Mouse (Mus musculus): Measurements from ENCODE around the gene Tm4sf5. TPM values are rescaled to one million over a fixed set of nuclear protein-coding genes. Genes with fewer than 3 reads are reported as not detected.
"Not testable (repeated sequence)": the region's sequence is repeated elsewhere in the genome, so short reads cannot be mapped to it uniquely, and the experiment has no call there.

The Tm4sf5 gene
- polyA plus RNA-seq, 1 experiment, result 1.8 TPM

DNA sequence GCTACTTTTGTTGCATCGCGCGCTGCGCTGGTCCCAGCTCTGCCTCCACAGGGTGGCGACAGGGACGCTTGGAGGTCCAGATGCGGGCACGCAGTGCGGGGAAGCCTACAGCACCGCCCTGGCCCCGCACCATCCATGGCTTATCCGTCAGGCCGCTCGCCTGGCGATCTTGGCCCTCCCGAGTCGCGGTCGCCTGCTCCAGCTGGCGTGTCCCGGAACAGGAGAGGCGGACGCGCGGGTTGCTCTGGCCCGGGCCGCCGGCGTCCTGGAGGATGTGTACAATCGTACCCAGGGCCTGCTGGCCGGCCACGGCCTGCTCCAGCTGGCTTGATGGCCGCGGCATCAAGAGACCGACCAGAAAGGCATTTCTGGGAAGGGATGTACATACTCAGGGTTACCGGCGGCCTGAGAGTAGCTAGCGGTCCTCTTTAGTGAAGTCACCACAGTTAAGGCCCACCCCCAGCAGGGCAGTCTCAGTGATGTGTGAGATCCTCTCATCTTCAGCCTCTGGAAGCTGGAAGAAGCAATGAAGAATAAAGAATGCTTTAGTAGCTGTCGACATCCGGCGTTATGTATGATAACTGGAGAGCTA, 15.2 kb downstream of the Tm4sf5 start:
- Histone ChIP-seq H3K9me3 (replicated peaks; ENCODE audit: control insufficient read depth, insufficient read depth, low read length, poor library complexity, severe bottlenecking) (no peaks in the 10 kb centered on the region), H3K9ac (ENCODE audit: low read depth, poor library complexity, severe bottlenecking) (peak overlapping the region; percentile 71), H3K27ac (ENCODE audit: insufficient read depth, low read length) (no peak overlapping the region), H3K4me3 (ENCODE audit: low read depth, low read length) (peak overlapping the region; percentile 56), H3K36me3 (ENCODE audit: control insufficient read depth, insufficient read depth, low read length, poor library complexity, severe bottlenecking) (no peaks in the 10 kb centered on the region), H3K27me3 (ENCODE audit: control insufficient read depth, insufficient read depth, low read length, poor library complexity, severe bottlenecking) (no peaks in the 10 kb centered on the region), H3K4me1 (ENCODE audit: control insufficient read depth, insufficient read depth, low read length) (peaks cover 2% of the 10 kb centered on the region)
- no peak for TF ChIP-seq EP300 (IDR thresholded peaks at IDR 0.05; ENCODE audit: insufficient read depth, low read depth, low read length)

DNA sequence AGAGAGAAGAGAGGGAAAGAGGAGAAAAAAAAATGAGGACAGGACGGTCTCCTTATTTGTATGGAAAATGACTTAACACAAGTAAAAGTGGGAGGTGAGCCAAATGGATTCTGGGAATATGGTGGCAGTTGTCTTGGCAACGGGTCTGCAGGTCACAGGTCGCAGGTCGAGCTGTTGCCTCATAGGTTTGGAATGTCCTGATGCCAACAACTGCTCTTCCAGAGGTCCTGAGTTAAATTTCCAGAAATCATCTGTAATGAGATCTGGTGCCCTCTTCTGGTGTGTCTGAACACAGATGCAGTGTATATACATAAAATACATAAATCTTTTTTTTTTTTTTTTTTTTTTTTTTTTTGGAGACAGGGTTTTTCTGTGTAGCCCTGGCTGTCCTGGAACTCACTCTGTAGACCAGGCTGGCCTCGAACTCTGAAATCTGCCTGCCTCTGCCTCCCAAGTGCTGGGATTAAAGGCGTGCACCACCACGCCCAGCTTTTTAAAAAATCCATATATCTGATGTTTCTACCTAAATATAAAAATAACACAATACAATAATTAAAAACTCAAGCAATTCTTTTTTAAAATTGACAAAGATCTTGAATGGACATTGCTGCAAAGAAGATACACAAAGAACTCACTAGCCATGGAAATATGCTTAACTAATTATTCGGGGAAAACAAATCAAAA, 18.4 kb downstream of the Tm4sf5 start:
- not testable (repeated sequence) for H3K9ac ChIP-seq (ENCODE audit: low read depth, poor library complexity, severe bottlenecking); H3K9me3 ChIP-seq (replicated peaks; ENCODE audit: control insufficient read depth, insufficient read depth, low read length, poor library complexity, severe bottlenecking); H3K4me1 ChIP-seq (ENCODE audit: control insufficient read depth, insufficient read depth, low read length); H3K27ac ChIP-seq (ENCODE audit: insufficient read depth, low read length); H3K27me3 ChIP-seq (ENCODE audit: control insufficient read depth, insufficient read depth, low read length, poor library complexity, severe bottlenecking); H3K4me3 ChIP-seq (ENCODE audit: low read depth, low read length)
- H3K36me3 ChIP-seq (ENCODE audit: control insufficient read depth, insufficient read depth, low read length, poor library complexity, severe bottlenecking), result peaks cover 20% of the 10 kb centered on the region

DNA sequence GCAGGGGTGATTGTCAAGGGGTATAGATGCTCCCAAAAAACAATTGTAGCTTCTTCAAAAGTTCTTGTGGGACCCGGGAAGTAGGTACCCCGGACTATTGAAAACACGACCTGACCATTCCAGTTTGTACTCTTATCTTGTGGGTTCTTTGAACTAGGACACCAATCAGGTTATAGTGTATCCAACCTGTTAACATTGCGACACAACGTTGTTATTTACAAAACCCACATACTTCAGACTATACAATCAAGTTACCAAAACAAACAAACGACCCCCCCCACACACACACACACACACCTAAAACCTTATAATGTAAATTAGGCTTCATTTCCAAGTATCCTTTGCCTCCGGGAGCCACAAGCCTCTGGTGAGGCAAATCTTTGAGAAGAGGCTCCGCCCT, 19.7 kb downstream of the Tm4sf5 start:
- Histone ChIP-seq H3K36me3 (ENCODE audit: control insufficient read depth, insufficient read depth, low read length, poor library complexity, severe bottlenecking) (peaks cover 21% of the 10 kb centered on the region), H3K27ac (ENCODE audit: insufficient read depth, low read length) (no peak overlapping the region), H3K27me3 (ENCODE audit: control insufficient read depth, insufficient read depth, low read length, poor library complexity, severe bottlenecking) (no peaks in the 10 kb centered on the region), H3K4me3 (ENCODE audit: low read depth, low read length) (peak overlapping the region; percentile 33; the same call in 1 of the 2 replicates), H3K9me3 (replicated peaks; ENCODE audit: control insufficient read depth, insufficient read depth, low read length, poor library complexity, severe bottlenecking) (no peaks in the 10 kb centered on the region), H3K4me1 (ENCODE audit: control insufficient read depth, insufficient read depth, low read length) (peaks cover 2% of the 10 kb centered on the region), H3K9ac (ENCODE audit: low read depth, poor library complexity, severe bottlenecking) (peak overlapping the region; percentile 43)
- TF ChIP-seq EP300 (IDR thresholded peaks at IDR 0.05; ENCODE audit: insufficient read depth, low read depth, low read length), result no peak
- no peak for TF ChIP-seq CTCF (IDR thresholded peaks at IDR 0.05; ENCODE audit: low read depth, low read length)
- no peak for TF ChIP-seq POLR2A (IDR thresholded peaks at IDR 0.05; ENCODE audit: insufficient read depth, low read length)

DNA sequence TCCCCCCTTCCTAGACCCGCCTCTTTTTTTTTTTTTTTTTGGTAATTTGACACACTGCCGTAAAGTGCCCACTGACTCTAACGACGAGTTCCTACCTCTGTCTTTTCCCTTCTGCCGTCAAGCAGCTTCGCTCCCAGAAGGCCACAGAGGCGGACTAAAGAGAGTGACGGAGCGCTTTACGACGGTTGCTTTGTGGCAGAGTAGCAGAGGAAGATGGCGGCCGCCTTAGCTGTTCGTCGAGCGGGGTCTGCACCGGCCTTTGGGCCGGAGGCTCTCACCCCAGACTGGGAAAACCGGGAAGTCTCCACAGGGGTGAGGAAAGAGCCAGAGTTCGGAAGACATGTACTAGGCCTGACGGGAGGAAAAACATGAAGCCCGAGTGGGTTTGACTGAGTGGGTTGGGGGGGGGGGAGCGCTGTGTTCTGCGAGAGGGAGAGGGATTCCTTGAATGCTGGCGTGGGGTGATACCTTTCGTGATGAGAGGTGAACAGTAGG, 20.2 kb downstream of the Tm4sf5 start, which contains the start of gene Psmb6:
TSS of gene Psmb6 (plus strand) at position 184 of the 495 bp plus-strand sequence.
- no peak for TF ChIP-seq CTCF (IDR thresholded peaks at IDR 0.05; ENCODE audit: low read depth, low read length)
- peak; percentile 21; the same call in 1 of the 2 replicates for TF ChIP-seq EP300 (IDR thresholded peaks at IDR 0.05; ENCODE audit: insufficient read depth, low read depth, low read length)
- TF ChIP-seq POLR2A (IDR thresholded peaks at IDR 0.05; ENCODE audit: insufficient read depth, low read length), result peak; percentile 87
- peak within 1 kb of the TSS; percentile 73 for H3K9ac ChIP-seq (ENCODE audit: low read depth, poor library complexity, severe bottlenecking)
- H3K36me3 ChIP-seq (ENCODE audit: control insufficient read depth, insufficient read depth, low read length, poor library complexity, severe bottlenecking), result peaks cover 21% of the 10 kb centered on the region
- no peaks in the 10 kb centered on the region for H3K27me3 ChIP-seq (ENCODE audit: control insufficient read depth, insufficient read depth, low read length, poor library complexity, severe bottlenecking)
- peak within 1 kb of the TSS; percentile 91 for H3K4me3 ChIP-seq (ENCODE audit: low read depth, low read length)
- H3K27ac ChIP-seq (ENCODE audit: insufficient read depth, low read length), result no peak within 1 kb of the TSS
- H3K4me1 ChIP-seq (ENCODE audit: control insufficient read depth, insufficient read depth, low read length), result peaks cover 2% of the 10 kb centered on the region
- H3K9me3 ChIP-seq (replicated peaks; ENCODE audit: control insufficient read depth, insufficient read depth, low read length, poor library complexity, severe bottlenecking), result no peaks in the 10 kb centered on the region

DNA sequence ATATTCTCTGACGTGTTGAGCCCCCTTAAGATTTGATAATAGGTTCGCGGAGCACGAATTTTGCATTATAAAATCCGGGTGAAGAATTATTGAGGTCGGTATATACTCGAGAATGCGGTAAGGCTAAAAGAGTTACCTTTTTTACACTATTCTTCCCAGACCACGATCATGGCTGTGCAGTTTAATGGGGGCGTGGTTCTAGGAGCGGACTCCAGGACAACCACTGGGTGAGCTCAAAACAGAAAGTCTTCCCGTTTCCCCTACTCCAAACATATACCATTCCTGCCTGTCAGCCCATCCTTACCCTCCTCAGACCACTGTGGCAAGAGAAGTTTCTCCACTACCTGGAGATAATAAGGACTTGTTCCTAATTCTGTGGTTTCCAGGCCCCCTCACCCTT, 20.7 kb downstream of the Tm4sf5 start:
- TF ChIP-seq EP300 (IDR thresholded peaks at IDR 0.05; ENCODE audit: insufficient read depth, low read depth, low read length), result no peak
- no peak for TF ChIP-seq POLR2A (IDR thresholded peaks at IDR 0.05; ENCODE audit: insufficient read depth, low read length)
- no peak for TF ChIP-seq CTCF (IDR thresholded peaks at IDR 0.05; ENCODE audit: low read depth, low read length)
- no peaks in the 10 kb centered on the region for H3K27me3 ChIP-seq (ENCODE audit: control insufficient read depth, insufficient read depth, low read length, poor library complexity, severe bottlenecking)
- no peak overlapping the region for H3K27ac ChIP-seq (ENCODE audit: insufficient read depth, low read length)
- H3K4me3 ChIP-seq (ENCODE audit: low read depth, low read length), result peak overlapping the region; percentile 91
- no peaks in the 10 kb centered on the region for H3K9me3 ChIP-seq (replicated peaks; ENCODE audit: control insufficient read depth, insufficient read depth, low read length, poor library complexity, severe bottlenecking)
- H3K4me1 ChIP-seq (ENCODE audit: control insufficient read depth, insufficient read depth, low read length), result peaks cover 1% of the 10 kb centered on the region
- peaks cover 21% of the 10 kb centered on the region for H3K36me3 ChIP-seq (ENCODE audit: control insufficient read depth, insufficient read depth, low read length, poor library complexity, severe bottlenecking)
- H3K9ac ChIP-seq (ENCODE audit: low read depth, poor library complexity, severe bottlenecking), result peak overlapping the region; percentile 73

DNA sequence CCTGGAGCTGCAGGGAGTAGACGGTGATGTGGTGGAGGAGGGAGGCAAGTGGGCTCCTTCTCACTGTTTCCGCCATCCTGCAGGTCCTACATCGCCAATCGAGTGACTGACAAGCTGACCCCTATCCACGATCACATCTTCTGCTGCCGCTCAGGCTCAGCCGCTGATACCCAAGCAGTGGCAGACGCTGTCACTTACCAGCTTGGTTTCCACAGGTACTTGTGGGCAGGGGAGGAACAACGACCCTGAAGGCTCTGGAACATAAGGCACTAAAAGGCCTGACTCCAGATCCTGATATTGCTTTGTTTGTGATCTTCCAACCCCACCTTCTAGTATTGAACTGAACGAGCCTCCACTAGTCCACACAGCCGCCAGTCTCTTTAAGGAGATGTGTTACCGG, 21.2 kb downstream of the Tm4sf5 start:
- Histone ChIP-seq H3K9ac (ENCODE audit: low read depth, poor library complexity, severe bottlenecking) (peak overlapping the region; percentile 73; the same call in 1 of the 2 replicates), H3K36me3 (ENCODE audit: control insufficient read depth, insufficient read depth, low read length, poor library complexity, severe bottlenecking) (peaks cover 21% of the 10 kb centered on the region), H3K4me1 (ENCODE audit: control insufficient read depth, insufficient read depth, low read length) (no peaks in the 10 kb centered on the region), H3K27me3 (ENCODE audit: control insufficient read depth, insufficient read depth, low read length, poor library complexity, severe bottlenecking) (no peaks in the 10 kb centered on the region), H3K4me3 (ENCODE audit: low read depth, low read length) (peak overlapping the region; percentile 14; the same call in 1 of the 2 replicates), H3K9me3 (replicated peaks; ENCODE audit: control insufficient read depth, insufficient read depth, low read length, poor library complexity, severe bottlenecking) (no peaks in the 10 kb centered on the region), H3K27ac (ENCODE audit: insufficient read depth, low read length) (no peak overlapping the region)
- TF ChIP-seq EP300 (IDR thresholded peaks at IDR 0.05; ENCODE audit: insufficient read depth, low read depth, low read length) (no peak), CTCF (IDR thresholded peaks at IDR 0.05; ENCODE audit: low read depth, low read length) (no peak), POLR2A (IDR thresholded peaks at IDR 0.05; ENCODE audit: insufficient read depth, low read length) (no peak)

Data from ES-Bruce4 (cell line).